In the genomic region with DNA sequence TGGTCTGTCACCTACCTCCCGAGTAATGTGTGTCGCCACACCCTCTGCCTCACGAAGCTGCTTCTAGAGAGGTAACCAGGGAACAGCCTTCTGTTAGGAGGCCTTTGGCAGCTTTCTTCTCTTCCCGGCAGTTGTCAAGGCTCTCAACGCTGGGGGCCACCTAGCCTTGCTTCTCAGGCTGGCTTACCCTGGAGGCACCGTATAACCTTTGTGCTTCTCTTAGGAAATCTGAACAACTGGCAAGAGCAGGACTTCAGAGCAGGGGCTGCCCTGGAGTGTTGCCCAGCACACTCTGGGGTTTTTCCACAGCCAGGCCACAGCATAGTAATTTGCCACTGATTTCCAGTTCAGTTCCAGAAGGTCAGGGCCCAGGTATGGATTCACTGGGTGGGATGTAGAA, we compare ENCODE assay signal across 10 mouse cellular contexts. TPM values are rescaled to one million over a fixed set of nuclear protein-coding genes. Genes with fewer than 3 reads are reported as not detected.
DNase-seq lines count a peak whose midpoint lies in the region; ATAC-seq and TF ChIP-seq lines count a peak whose summit lies in the region.
"Had no signal": no experiment of that assay in that cellular context is flagged by ENCODE, and none has a peak within 500 bp of the region (broad histone marks: within the 10 kb centered on the region; RNA-seq: fewer than 3 reads in every experiment).

No protein-coding gene starts in this region.

- no peak overlapping the region for H3K27ac ChIP-seq in heart, embryonic 13.5 days (replicated peaks)
- H3K27ac ChIP-seq in lung, postnatal 0 days (ENCODE audit: low read length) = peak overlapping the region; percentile 47
- peak overlapping the region; percentile 64 for H3K27ac ChIP-seq in liver, postnatal 0 days (ENCODE audit: low read depth)
- H3K27ac ChIP-seq: midbrain, embryonic 15.5 days had no signal

- H3K4me2 ChIP-seq in heart, embryonic 13.5 days = peak overlapping the region; percentile 8; the same call in 1 of the 2 replicates
- H3K4me2 ChIP-seq in lung, postnatal 0 days (replicated peaks; ENCODE audit: low read depth, low read length) = no peak overlapping the region
- no peak overlapping the region for H3K4me2 ChIP-seq in liver, postnatal 0 days (ENCODE audit: low read depth, low read length)
- H3K4me2 ChIP-seq: midbrain, embryonic 15.5 days had no signal

- H3K4me3 ChIP-seq in heart, embryonic 13.5 days = no peak overlapping the region
- H3K4me3 ChIP-seq in lung, postnatal 0 days (ENCODE audit: low read depth, low read length) = no peak overlapping the region
- H3K4me3 ChIP-seq in liver, postnatal 0 days (ENCODE audit: low read depth, low read length) = no peak overlapping the region
- H3K4me3 ChIP-seq: midbrain, embryonic 15.5 days had no signal

- TF ChIP-seq CTCF in lung, postnatal 0 days (IDR thresholded peaks at IDR 0.05) = no peak
- no peak for TF ChIP-seq CTCF in brain, embryonic 14.5 days (IDR thresholded peaks at IDR 0.05; ENCODE audit: borderline replicate concordance, extremely low read depth, insufficient read depth, insufficient read length)
- no peak for TF ChIP-seq CTCF in liver, postnatal 0 days (IDR thresholded peaks at IDR 0.05; ENCODE audit: low read depth)

- H3K27me3 ChIP-seq in heart, embryonic 13.5 days (replicated peaks) = no peaks in the 10 kb centered on the region
- no peaks in the 10 kb centered on the region for H3K27me3 ChIP-seq in lung, postnatal 0 days (replicated peaks; ENCODE audit: insufficient read depth, low read length)
- H3K27me3 ChIP-seq in liver, postnatal 0 days (ENCODE audit: insufficient read depth, low read length) = no peaks in the 10 kb centered on the region
- H3K27me3 ChIP-seq: midbrain, embryonic 15.5 days; Patski had no signal

- DNase-seq in heart, postnatal 4 days = no peak
- DNase-seq in lung, postnatal 0 days (ENCODE audit: low spot score) = peak; percentile 73
- DNase-seq in lung, postnatal 10 days = no peak
- peak; percentile 29 for DNase-seq in brain, embryonic 14.5 days (ENCODE audit: low read depth)
- no peak for DNase-seq in liver, postnatal 0 days
- DNase-seq in frontal cortex, postnatal 25 days (ENCODE audit: low spot score in 2 of 2) = no peak

- WGBS in heart, embryonic 13.5 days = 62% methylated on average over 6 of the region's 6 CpGs
- WGBS in lung, postnatal 0 days = 40% methylated on average over 6 of the region's 6 CpGs
- 77% methylated on average over 6 of the region's 6 CpGs for WGBS in liver, postnatal 0 days (ENCODE audit: insufficient replicate concordance)

- H3K9me3 ChIP-seq in heart, embryonic 13.5 days = no peaks in the 10 kb centered on the region
- H3K9me3 ChIP-seq in lung, postnatal 0 days (ENCODE audit: low read length) = no peaks in the 10 kb centered on the region
- no peaks in the 10 kb centered on the region for H3K9me3 ChIP-seq in liver, postnatal 0 days (ENCODE audit: low read length)
- H3K9me3 ChIP-seq: midbrain, embryonic 15.5 days had no signal

- H3K36me3 ChIP-seq in heart, embryonic 13.5 days = peaks cover 25% of the 10 kb centered on the region
- H3K36me3 ChIP-seq in lung, postnatal 0 days (ENCODE audit: insufficient read depth, low read length) = 0 out of 2 replicates have a peak, but pooled peaks cover 4% of the 10 kb centered on the region
- peaks cover 70% of the 10 kb centered on the region for H3K36me3 ChIP-seq in liver, postnatal 0 days (replicated peaks; ENCODE audit: insufficient read depth, low read length)
- H3K36me3 ChIP-seq: midbrain, embryonic 15.5 days had no signal

- H3K4me1 ChIP-seq in heart, embryonic 13.5 days = peaks cover 17% of the 10 kb centered on the region
- peaks cover 3% of the 10 kb centered on the region; the same call in 1 of the 2 replicates for H3K4me1 ChIP-seq in lung, postnatal 0 days (ENCODE audit: insufficient read depth, low read depth, low read length)
- H3K4me1 ChIP-seq in liver, postnatal 0 days (ENCODE audit: insufficient read depth) = peaks cover 39% of the 10 kb centered on the region
- H3K4me1 ChIP-seq: midbrain, embryonic 15.5 days had no signal

- no peak overlapping the region; the same call in 1 of the 2 replicates for H3K9ac ChIP-seq in heart, embryonic 13.5 days
- H3K9ac ChIP-seq in lung, postnatal 0 days (replicated peaks; ENCODE audit: low read depth) = no peak overlapping the region
- no peak overlapping the region for H3K9ac ChIP-seq in liver, postnatal 0 days (replicated peaks)
- H3K9ac ChIP-seq: midbrain, embryonic 15.5 days had no signal

- TF ChIP-seq EP300 in lung, postnatal 0 days (IDR thresholded peaks at IDR 0.05) = no peak
- no peak for TF ChIP-seq EP300 in liver, postnatal 0 days (IDR thresholded peaks at IDR 0.05; ENCODE audit: low read depth)

- ATAC-seq in heart, embryonic 13.5 days (ENCODE audit: extremely low read depth, insufficient number of reproducible peaks, low FRiP score, low TSS enrichment) = no peak
- ATAC-seq in lung, postnatal 0 days = peak; percentile 73
- peak; percentile 26; the same call in 1 of the 2 replicates for ATAC-seq in liver, postnatal 0 days
- no peak for ATAC-seq in granulocyte monocyte progenitor cell, adult 5-6 weeks (replicated peaks; ENCODE audit: poor library complexity, severe bottlenecking)
- ATAC-seq: midbrain, embryonic 15.5 days; Patski had no signal

- TF ChIP-seq POLR2A in brain, embryonic 14.5 days (IDR thresholded peaks at IDR 0.05; ENCODE audit: borderline replicate concordance, extremely low read depth, insufficient read depth, insufficient read length, poor library complexity, severe bottlenecking) = no peak

RNA-seq across cellular contexts. Expression of a gene that starts 13.5 kb away (rescaled TPM):
- 6.3 and 7.7 TPM in 2 replicates for polyA plus RNA-seq in heart, embryonic 13.5 days (2015; fragmentation: Nextera tagmentation; extraction: Ambion mirVana)
- total RNA-seq in heart, postnatal 4 days (2021) = 10 to 100 TPM in 1 of 2 experiments, 1 to 10 TPM in 1; 8.4 to 11.5 TPM
- polyA plus RNA-seq in lung, postnatal 0 days (2015; fragmentation: Nextera tagmentation; extraction: Ambion mirVana) = 20.4 and 21.6 TPM in 2 replicates
- 9.9 and 14.4 TPM in 2 replicates for polyA plus RNA-seq in brain, embryonic 14.5 days (2012; rRNA removed)
- 60.1 and 61.8 TPM in 2 replicates for polyA plus RNA-seq in liver, postnatal 0 days (2015; fragmentation: Nextera tagmentation; extraction: Ambion mirVana)
- total RNA-seq in granulocyte monocyte progenitor cell, adult 5-6 weeks (2014; fragmentation: Nextera tagmentation) = 127 and 147 TPM in 2 replicates
- total RNA-seq in granulocyte monocyte progenitor cell, adult 5-6 weeks (2017) = 90.2 and 90.8 TPM in 2 replicates

RNA-seq across cellular contexts. Expression of a gene that starts 34.2 kb away (rescaled TPM):
- polyA plus RNA-seq in heart, embryonic 13.5 days (2015; fragmentation: Nextera tagmentation; extraction: Ambion mirVana) = 77.2 and 78.4 TPM in 2 replicates
- 10 to 100 TPM; 57.1 to 60.5 TPM for total RNA-seq in heart, postnatal 4 days (2021)
- polyA plus RNA-seq in lung, postnatal 0 days (2015; fragmentation: Nextera tagmentation; extraction: Ambion mirVana) = 87.3 and 96.8 TPM in 2 replicates
- 116 and 157 TPM in 2 replicates for polyA plus RNA-seq in brain, embryonic 14.5 days (2012; rRNA removed)
- polyA plus RNA-seq in liver, postnatal 0 days (2015; fragmentation: Nextera tagmentation; extraction: Ambion mirVana) = 38.4 and 40.1 TPM in 2 replicates
- 66.6 and 71.2 TPM in 2 replicates for total RNA-seq in granulocyte monocyte progenitor cell, adult 5-6 weeks (2014; fragmentation: Nextera tagmentation)
- 82.3 and 85.1 TPM in 2 replicates for total RNA-seq in granulocyte monocyte progenitor cell, adult 5-6 weeks (2017)

RNA-seq across cellular contexts. Expression of a gene that starts 40.2 kb away (rescaled TPM):
- polyA plus RNA-seq in heart, embryonic 13.5 days (2015; fragmentation: Nextera tagmentation; extraction: Ambion mirVana) = 44.2 and 46.0 TPM in 2 replicates
- total RNA-seq in heart, postnatal 4 days (2021) = 10 to 100 TPM; 52.9 to 54.3 TPM
- polyA plus RNA-seq in lung, postnatal 0 days (2015; fragmentation: Nextera tagmentation; extraction: Ambion mirVana) = 30.7 and 33.5 TPM in 2 replicates
- 48.5 and 50.9 TPM in 2 replicates for polyA plus RNA-seq in brain, embryonic 14.5 days (2012; rRNA removed)
- polyA plus RNA-seq in liver, postnatal 0 days (2015; fragmentation: Nextera tagmentation; extraction: Ambion mirVana) = 16.8 and 19.4 TPM in 2 replicates
- total RNA-seq in granulocyte monocyte progenitor cell, adult 5-6 weeks (2014; fragmentation: Nextera tagmentation) = 75.0 and 78.0 TPM in 2 replicates
- 71.7 and 77.2 TPM in 2 replicates for total RNA-seq in granulocyte monocyte progenitor cell, adult 5-6 weeks (2017)

Comparison
In these comparisons a context has a peak if more than half of its experiments do, and no peak if none do; other contexts are left out.
1. DNase-seq: peak in lung, postnatal 0 days (single experiment) and brain, embryonic 14.5 days (single experiment); none in heart, postnatal 4 days (single experiment), lung, postnatal 10 days (single experiment), liver, postnatal 0 days (single experiment) and frontal cortex, postnatal 25 days (0 of 2).
2. ATAC-seq: peak in lung, postnatal 0 days (single experiment) and liver, postnatal 0 days (single experiment); none in heart, embryonic 13.5 days (single experiment) and granulocyte monocyte progenitor cell, adult 5-6 weeks (single experiment).